Mouse (Mus musculus) gastrocnemius, postnatal 10 days (tissue): ENCODE measurements around the gene Mid1. TPM values are rescaled to one million over a fixed set of nuclear protein-coding genes. Genes with fewer than 3 reads are reported as not detected.
"Not testable (repeated sequence)": the region's sequence is repeated elsewhere in the genome, so short reads cannot be mapped to it uniquely, and the experiment has no call there.

Source experiments
- DNase-seq: peaks from one replicate; pipeline ENCODE4 v3.0.0; 2021; ENCODE audit warnings: mixed read lengths
- total RNA-seq, 2 experiments: library from RNA; stranded (reverse); gene quantifications; 2 replicates each; pipeline ENCODE4 v1.2.3; 2021

Mid1 gene
- total RNA-seq, 2 experiments from 2014 or later, result 11.0 to 13.3 TPM

DNA sequence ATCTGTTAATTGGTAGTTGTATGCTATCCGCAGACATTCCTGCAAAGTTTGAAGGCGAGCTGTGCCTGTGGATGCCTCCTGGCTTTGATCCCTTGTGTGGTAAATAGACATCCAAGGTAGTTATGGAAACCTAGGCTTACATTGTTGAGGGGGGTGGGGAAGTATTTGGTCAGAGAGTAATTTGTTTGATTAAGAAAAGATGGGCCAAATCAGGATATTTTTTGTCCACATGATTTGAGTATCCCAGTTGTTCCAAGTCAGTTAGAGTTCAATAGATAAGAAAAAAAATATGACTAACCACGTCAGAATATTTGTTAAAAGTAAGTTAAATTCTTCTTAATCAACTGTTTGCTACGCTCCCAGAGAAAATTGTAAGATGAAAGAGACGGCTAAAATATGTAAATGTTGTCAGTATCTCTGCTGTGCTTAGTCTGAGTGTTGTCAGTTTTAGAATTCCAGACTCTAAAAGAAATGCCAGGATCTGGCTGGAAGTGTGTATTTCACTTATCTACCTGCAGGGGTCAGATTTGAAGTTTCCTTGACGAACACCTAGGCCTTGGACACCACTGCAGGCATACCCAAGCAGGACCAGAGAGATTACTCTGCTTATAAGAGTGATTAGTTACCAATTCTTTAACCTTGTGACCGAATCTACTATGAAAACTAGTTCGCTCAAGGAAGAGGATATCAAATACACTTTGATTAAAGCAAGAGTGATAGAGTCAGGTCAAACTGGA lies 198.7 kb downstream of the Mid1 start:
- DNase-seq, result no peak

- no peak for DNase-seq
Observed at GRCm38 (mm10) chrX:169890541-169890940, 205.5 kb downstream of the Mid1 start.

- no peak for DNase-seq
Observed at GRCm38 (mm10) chrX:169892100-169892499, 207.1 kb downstream of the Mid1 start.

DNA sequence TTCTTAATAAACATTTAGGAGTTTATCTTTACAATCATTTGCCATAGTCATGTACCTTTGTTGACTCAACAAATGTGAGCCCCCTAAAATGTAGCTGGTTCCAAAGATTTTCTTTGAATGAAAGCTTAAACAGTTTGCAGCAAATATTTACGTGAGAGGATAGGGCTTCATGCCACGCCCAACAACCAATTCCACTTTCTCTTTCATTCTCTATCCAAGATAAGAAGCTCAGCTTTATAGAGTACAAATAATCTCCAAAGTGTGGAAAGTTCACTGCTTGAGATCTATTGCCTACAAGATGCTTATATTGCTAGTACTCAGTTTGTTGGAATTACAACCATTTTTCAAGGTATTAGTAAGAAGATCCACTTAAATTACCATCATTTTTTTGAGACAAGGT lies 207.6 kb downstream of the Mid1 start:
- no peak for DNase-seq

- DNase-seq, result no peak
Observed at GRCm38 (mm10) chrX:169899227-169899950, 214.4 kb downstream of the Mid1 start.

DNA sequence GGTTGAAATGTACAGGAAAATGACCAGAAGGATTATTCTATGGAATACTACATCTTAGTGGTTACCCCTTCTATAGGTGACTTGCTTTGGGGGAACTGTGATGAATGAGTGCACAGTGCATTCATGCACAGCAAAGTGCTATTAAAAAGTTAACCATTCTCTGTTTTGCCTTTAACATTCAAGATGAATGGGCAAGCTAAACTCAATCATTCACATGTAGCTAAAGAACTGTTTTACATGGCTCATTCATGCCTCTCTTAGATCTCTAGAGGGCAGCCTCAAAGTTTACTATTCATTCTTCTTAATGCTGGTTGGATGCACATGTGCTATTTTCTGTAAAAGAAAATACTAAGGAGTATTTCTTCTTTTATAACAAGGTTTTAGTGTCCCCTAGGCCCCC lies 217.9 kb downstream of the Mid1 start:
- DNase-seq, result no peak

DNA sequence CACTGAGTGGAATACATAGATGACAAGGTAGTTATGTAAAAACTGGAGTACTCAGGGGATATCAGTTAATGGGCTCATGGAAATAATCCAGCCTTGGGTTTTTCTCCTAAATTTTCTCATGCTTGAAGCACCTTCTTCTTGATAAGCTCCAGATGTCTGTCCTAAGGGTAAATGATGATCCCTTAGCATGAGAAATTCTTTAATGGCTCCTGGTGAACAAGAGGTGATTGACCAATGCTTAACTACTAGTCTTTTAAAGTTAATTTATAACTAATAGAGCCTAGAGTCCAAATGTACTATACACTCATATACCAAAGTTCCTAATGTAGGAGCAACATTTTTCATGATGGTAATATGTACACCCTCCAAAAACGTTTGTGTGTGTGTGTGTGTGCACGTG lies 218.7 kb downstream of the Mid1 start:
- DNase-seq, result no peak

DNA sequence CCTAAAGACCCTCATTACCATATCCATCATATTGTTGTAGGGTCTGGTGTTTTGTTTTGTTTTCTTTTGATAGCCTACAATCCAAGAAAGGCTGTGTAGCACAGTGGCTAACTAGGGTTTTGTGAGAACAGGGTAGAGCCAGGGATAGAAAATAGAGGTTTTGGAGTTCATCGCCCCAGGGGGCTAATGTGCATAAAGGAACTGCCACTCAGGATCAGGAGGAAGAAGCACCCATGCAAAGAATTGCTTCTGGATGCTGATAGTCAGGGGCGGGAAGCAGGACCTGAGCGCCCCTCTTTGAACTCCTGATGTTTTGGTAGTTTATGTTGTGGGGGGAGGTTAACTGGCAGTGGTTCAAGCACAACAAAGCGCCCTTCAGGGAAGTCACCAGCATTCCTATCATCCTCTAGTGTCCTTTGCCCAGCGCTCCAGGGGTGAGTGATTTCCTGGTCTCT lies 221.1 kb downstream of the Mid1 start:
- no peak for DNase-seq

DNA sequence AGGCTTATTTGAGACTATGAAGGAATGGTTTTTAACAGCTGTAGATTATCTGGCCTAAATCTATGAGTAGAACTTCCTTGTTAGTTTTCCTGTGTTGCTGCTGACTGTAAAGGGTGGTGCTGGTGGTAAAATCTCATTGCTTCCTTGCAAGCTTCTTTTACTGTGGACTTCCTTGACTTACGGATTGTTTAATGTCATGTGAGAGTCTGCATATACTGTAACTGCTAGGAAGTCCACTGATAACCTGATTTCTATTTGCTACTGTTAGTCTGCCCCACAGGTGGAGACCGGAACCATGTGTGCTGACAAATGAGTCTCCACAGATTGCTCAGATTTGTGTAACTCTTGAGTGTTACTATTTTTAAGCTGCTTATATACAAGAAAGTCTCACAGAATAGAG lies 224.9 kb downstream of the Mid1 start:
- no peak for DNase-seq

GRCm38 (mm10) chrX:169915738-169916137 lies 230.7 kb downstream of the Mid1 start:
- DNase-seq, result no peak

GRCm38 (mm10) chrX:169922541-169922940 lies 237.5 kb downstream of the Mid1 start:
- no peak for DNase-seq

DNA sequence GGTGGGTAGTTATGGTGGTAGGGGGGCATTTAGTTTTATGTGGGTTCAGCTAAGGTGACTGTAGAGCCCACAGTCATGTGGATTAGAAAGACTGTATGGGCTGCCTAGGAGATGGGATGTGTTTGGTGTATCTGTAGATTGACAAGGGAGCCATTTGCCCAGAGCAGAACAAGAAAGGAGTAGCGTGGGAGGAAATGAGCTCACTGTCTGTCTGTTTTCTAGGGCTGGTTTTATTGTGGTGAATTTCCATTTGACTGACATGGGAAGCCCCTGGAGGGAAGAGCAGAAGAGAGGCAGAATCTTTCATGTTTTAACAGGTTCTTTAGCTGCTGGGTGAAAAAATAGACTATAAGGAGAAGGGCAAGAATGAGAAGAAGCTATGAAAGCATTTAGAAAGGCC lies 238.4 kb downstream of the Mid1 start:
- DNase-seq, result no peak

DNA sequence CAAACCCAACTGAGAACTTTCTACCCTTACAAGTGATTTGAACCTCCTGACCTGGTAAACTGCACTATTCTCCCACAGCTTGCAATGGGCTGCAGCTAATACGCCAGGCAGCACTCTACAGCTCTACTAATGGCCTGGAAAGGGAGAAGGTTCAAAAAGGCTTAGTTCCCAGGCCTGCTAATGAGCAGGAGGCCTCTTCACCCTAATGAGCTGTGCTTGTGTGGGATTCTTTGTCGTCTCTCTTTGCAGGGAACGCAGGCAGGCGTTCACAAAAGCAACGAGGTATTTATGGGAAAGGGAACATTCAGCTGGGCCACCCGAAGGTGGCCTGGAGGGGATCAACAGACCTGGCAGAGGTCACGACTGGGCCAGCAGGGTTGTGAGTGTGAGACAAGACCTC lies 240.6 kb downstream of the Mid1 start:
- no peak for DNase-seq

GRCm38 (mm10) chrX:169927110-169927817 lies 242.3 kb downstream of the Mid1 start:
- no peak for DNase-seq

GRCm38 (mm10) chrX:169930868-169931267 lies 245.9 kb downstream of the Mid1 start:
- DNase-seq, result no peak

- DNase-seq, result no peak
Observed at GRCm38 (mm10) chrX:169933228-169933627, 248.2 kb downstream of the Mid1 start.

GRCm38 (mm10) chrX:169937119-169937719 lies 252.2 kb downstream of the Mid1 start:
- DNase-seq, result no peak

DNA sequence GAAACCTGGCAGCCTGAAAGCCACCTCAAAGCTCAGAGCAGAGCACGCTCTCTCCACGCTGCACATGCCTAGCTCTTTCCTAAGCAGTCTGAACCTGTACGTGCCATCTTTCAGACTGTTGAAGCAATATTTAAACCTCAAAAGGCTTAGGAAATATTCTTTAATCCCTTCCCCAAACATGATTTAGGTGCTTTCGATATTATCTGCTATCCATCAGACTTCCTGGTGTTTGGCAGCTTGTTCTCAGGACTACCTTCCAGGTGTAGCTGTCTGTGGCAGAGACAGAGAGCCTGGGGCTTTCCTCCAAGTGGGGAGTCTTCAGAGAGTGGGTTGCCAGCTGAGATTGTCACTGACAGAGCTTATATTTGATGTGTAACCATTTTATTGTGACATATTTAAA lies 255.5 kb downstream of the Mid1 start:
- DNase-seq, result no peak

- DNase-seq, result no peak
Observed at GRCm38 (mm10) chrX:169950596-169950995, 265.6 kb downstream of the Mid1 start.

DNA sequence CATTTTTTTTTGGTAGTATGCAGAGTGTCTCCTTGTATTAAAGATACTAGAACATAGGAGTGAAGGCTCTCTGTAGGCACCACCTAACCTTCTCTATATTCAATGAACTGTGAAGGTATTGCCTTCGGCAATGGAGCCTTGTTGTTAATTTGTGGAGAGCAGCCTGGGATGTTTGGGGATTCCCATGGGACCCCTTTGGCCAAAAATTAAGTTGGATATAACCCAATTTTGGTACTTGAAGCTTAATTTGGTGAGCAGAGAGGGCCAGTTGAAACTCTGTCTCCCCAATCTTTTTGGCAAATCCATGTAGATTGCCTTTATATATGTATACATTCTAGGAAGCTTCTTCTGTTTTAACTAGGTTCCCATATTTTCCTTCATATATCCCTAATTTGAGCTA lies 284.3 kb downstream of the Mid1 start:
- no peak for DNase-seq

GRCm38 (mm10) chrX:169969765-169970164 lies 284.8 kb downstream of the Mid1 start:
- not testable (repeated sequence) for DNase-seq

- not testable (repeated sequence) for DNase-seq
Observed at GRCm38 (mm10) chrX:169970546-169970945, 285.5 kb downstream of the Mid1 start.

DNA sequence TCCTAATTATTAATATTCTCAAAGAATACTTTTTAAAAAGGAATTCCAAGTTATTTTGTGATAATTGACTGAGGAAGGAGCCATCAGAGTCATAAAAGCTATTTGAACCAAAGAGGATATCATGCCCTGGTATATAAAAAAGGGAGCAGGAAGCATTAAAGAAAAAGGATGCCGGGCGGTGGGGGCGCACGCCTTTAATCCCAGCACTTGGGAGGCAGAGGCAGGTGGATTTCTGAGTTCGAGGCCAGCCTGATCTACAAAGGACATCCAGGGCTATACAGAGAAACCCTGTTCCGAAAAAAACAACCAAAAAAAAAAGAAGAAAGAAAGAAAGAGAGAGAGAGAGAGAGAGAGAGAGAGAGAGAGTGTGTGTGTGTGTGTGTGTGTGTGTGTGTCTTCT lies 286.6 kb downstream of the Mid1 start:
- not testable (repeated sequence) for DNase-seq
